Mouse (Mus musculus): ENCODE data around the gene Inpp4b. TPM values are rescaled to one million over a fixed set of nuclear protein-coding genes. Genes with fewer than 3 reads are reported as not detected.
A peak's percentile ranks its signal among the peaks of the same experiment; 100 is the strongest.

Gene Inpp4b
- polyA plus RNA-seq, 1 experiment, result 22.6 TPM

- no peaks in the 10 kb centered on the region for H3K36me3 ChIP-seq (ENCODE audit: control insufficient read depth, insufficient read depth, low read length)
- 2% methylated on average over 12 of the region's 12 CpGs for WGBS
- H3K27ac ChIP-seq (ENCODE audit: control insufficient read depth, insufficient read depth, low read length), result peak overlapping the region; percentile 96
- H3K27me3 ChIP-seq (ENCODE audit: control insufficient read depth, insufficient read depth, low read length), result no peaks in the 10 kb centered on the region
- TF ChIP-seq CTCF (IDR thresholded peaks at IDR 0.05; ENCODE audit: borderline replicate concordance, control insufficient read depth, extremely low read depth, insufficient read depth, low read length, poor library complexity) (no peak), POLR2A (IDR thresholded peaks at IDR 0.05; ENCODE audit: control insufficient read depth, extremely low read depth, insufficient read depth, low read length, poor library complexity) (no peak)
- peak overlapping the region; percentile 53 for H3K4me3 ChIP-seq (ENCODE audit: control insufficient read depth, insufficient read depth, low read length)
- peaks cover 18% of the 10 kb centered on the region for H3K4me1 ChIP-seq (replicated peaks; ENCODE audit: control insufficient read depth, insufficient read depth, low read length)
- DNase-seq, result peak; percentile 52
These were observed 425.3 kb downstream of the Inpp4b start for GRCm38 (mm10) chr8:81767411-81768312.

GRCm38 (mm10) chr8:81768313-81768675 is 425.9 kb downstream of the Inpp4b start:
- TF ChIP-seq POLR2A (IDR thresholded peaks at IDR 0.05; ENCODE audit: control insufficient read depth, extremely low read depth, insufficient read depth, low read length, poor library complexity) (no peak), CTCF (IDR thresholded peaks at IDR 0.05; ENCODE audit: borderline replicate concordance, control insufficient read depth, extremely low read depth, insufficient read depth, low read length, poor library complexity) (no peak)
- peaks cover 18% of the 10 kb centered on the region for H3K4me1 ChIP-seq (replicated peaks; ENCODE audit: control insufficient read depth, insufficient read depth, low read length)
- no peaks in the 10 kb centered on the region for H3K36me3 ChIP-seq (ENCODE audit: control insufficient read depth, insufficient read depth, low read length)
- H3K4me3 ChIP-seq (ENCODE audit: control insufficient read depth, insufficient read depth, low read length), result peak overlapping the region; percentile 53
- DNase-seq, result peak; percentile 72
- 41% methylated on average over 2 of the region's 2 CpGs for WGBS
- H3K27me3 ChIP-seq (ENCODE audit: control insufficient read depth, insufficient read depth, low read length), result no peaks in the 10 kb centered on the region
- H3K27ac ChIP-seq (ENCODE audit: control insufficient read depth, insufficient read depth, low read length), result peak overlapping the region; percentile 96

GRCm38 (mm10) chr8:81768731-81769445 is 426.5 kb downstream of the Inpp4b start:
- no peak for TF ChIP-seq CTCF (IDR thresholded peaks at IDR 0.05; ENCODE audit: borderline replicate concordance, control insufficient read depth, extremely low read depth, insufficient read depth, low read length, poor library complexity)
- no peak for TF ChIP-seq POLR2A (IDR thresholded peaks at IDR 0.05; ENCODE audit: control insufficient read depth, extremely low read depth, insufficient read depth, low read length, poor library complexity)
- no peaks in the 10 kb centered on the region for H3K27me3 ChIP-seq (ENCODE audit: control insufficient read depth, insufficient read depth, low read length)

GRCm38 (mm10) chr8:81770603-81771276 is 428.4 kb downstream of the Inpp4b start:
- 80% methylated on average over 6 of the region's 6 CpGs for WGBS
- peaks cover 18% of the 10 kb centered on the region for H3K4me1 ChIP-seq (replicated peaks; ENCODE audit: control insufficient read depth, insufficient read depth, low read length)
- DNase-seq, result no peak
- TF ChIP-seq CTCF (IDR thresholded peaks at IDR 0.05; ENCODE audit: borderline replicate concordance, control insufficient read depth, extremely low read depth, insufficient read depth, low read length, poor library complexity), result no peak
- TF ChIP-seq POLR2A (IDR thresholded peaks at IDR 0.05; ENCODE audit: control insufficient read depth, extremely low read depth, insufficient read depth, low read length, poor library complexity), result no peak
- H3K27ac ChIP-seq (ENCODE audit: control insufficient read depth, insufficient read depth, low read length), result no peak overlapping the region
- H3K36me3 ChIP-seq (ENCODE audit: control insufficient read depth, insufficient read depth, low read length), result no peaks in the 10 kb centered on the region
- no peak overlapping the region for H3K4me3 ChIP-seq (ENCODE audit: control insufficient read depth, insufficient read depth, low read length)
- H3K27me3 ChIP-seq (ENCODE audit: control insufficient read depth, insufficient read depth, low read length), result no peaks in the 10 kb centered on the region

More at GRCm38 (mm10) chr8:81768731-81769445, 426.5 kb downstream of the Inpp4b start:
- no peaks in the 10 kb centered on the region for H3K36me3 ChIP-seq (ENCODE audit: control insufficient read depth, insufficient read depth, low read length)
- H3K27ac ChIP-seq (ENCODE audit: control insufficient read depth, insufficient read depth, low read length), result peak overlapping the region; percentile 93
- peaks cover 18% of the 10 kb centered on the region for H3K4me1 ChIP-seq (replicated peaks; ENCODE audit: control insufficient read depth, insufficient read depth, low read length)
- WGBS, result 25% methylated on average over 2 of the region's 2 CpGs
- peak overlapping the region; percentile 21 for H3K4me3 ChIP-seq (ENCODE audit: control insufficient read depth, insufficient read depth, low read length)
- DNase-seq, result no peak

GRCm38 (mm10) chr8:81772855-81773254 is 430.5 kb downstream of the Inpp4b start:
- DNase-seq, result no peak
- no peak overlapping the region for H3K4me3 ChIP-seq (ENCODE audit: control insufficient read depth, insufficient read depth, low read length)
- no peaks in the 10 kb centered on the region for H3K27me3 ChIP-seq (ENCODE audit: control insufficient read depth, insufficient read depth, low read length)
- H3K36me3 ChIP-seq (ENCODE audit: control insufficient read depth, insufficient read depth, low read length), result no peaks in the 10 kb centered on the region
- TF ChIP-seq POLR2A (IDR thresholded peaks at IDR 0.05; ENCODE audit: control insufficient read depth, extremely low read depth, insufficient read depth, low read length, poor library complexity) (no peak), CTCF (IDR thresholded peaks at IDR 0.05; ENCODE audit: borderline replicate concordance, control insufficient read depth, extremely low read depth, insufficient read depth, low read length, poor library complexity) (no peak)
- peaks cover 6% of the 10 kb centered on the region for H3K4me1 ChIP-seq (replicated peaks; ENCODE audit: control insufficient read depth, insufficient read depth, low read length)
- H3K27ac ChIP-seq (ENCODE audit: control insufficient read depth, insufficient read depth, low read length), result no peak overlapping the region
- 86% methylated on average over 5 of the region's 5 CpGs for WGBS
